Mouse (Mus musculus): Measurements from ENCODE around the gene Setd5.

DNA sequence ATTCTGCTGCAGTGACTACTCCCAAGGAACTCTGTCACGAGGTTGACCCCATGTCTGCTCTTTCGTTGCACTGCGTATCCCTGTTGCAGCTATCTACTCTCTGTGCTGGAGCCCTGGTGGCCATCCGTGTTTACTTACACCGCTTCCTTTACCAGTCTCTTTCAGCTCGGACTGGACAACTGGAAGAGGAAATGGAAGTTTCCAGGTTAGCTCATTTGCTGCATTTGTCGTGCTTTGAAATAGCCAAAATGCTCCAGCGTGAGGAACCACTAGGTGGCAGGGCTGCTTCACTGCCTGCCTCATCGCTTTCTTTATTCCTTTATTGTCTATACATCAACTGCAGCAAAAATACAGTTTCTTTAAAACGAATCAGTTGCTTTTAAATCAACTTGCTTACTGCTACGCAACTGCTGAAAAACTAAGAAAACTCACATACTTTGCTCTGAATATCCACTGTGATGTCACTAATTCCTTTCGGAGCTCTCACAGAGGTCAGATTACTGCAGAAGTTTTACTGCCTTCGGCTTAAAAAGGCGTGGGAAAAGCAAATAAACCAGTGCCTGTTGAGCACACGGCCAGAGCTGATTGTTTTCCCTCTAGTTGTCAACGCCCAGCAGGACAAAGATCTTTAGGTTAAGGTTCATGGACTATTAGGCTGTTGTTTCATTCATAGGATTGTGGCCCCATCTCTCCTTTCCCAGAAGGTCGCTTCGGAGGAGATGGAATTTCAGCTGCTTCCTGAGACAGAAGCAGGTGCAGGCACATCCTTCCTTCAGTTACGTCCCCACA, 39.0 kb upstream of the Setd5 start:
- TF ChIP-seq CTCF (conservative IDR thresholded peaks at IDR 0.05; ENCODE audit: insufficient read depth, insufficient read length, low read depth, low read length) (peak; percentile 95), POLR2A (IDR thresholded peaks at IDR 0.05; ENCODE audit: low read depth, low read length) (no peak)

All from kidney, adult 2 months (tissue).